Mouse (Mus musculus) midbrain, embryonic 13.5 days (tissue): ENCODE data around the gene Gm3880. TPM values are rescaled to one million over a fixed set of nuclear protein-coding genes. Genes with fewer than 3 reads are reported as not detected.
"Not testable (repeated sequence)": the region's sequence is repeated elsewhere in the genome, so short reads cannot be mapped to it uniquely, and the experiment has no call there.

Experiments used
- ATAC-seq: fragments of 200-750 bp; cut with Nextera tagmentation; 2 replicates; pipeline ENCODE4 v1.8.0; 2017; ENCODE audit warnings: mild to moderate bottlenecking, moderate TSS enrichment, moderate library complexity
- H3K27ac ChIP-seq: fragments of 300-500 bp; sonication (generic); 2 replicates; pipeline ENCODE4 v1.5.1; 2015; ENCODE audit warnings: inconsistent platforms, mild to moderate bottlenecking, moderate library complexity
- H3K27me3 ChIP-seq: fragments of 300-500 bp; sonication (generic); 2 replicates; pipeline ENCODE4 v1.6.1; 2015; ENCODE audit warnings: mild to moderate bottlenecking, inconsistent platforms
- H3K36me3 ChIP-seq: fragments of 300-500 bp; sonication (generic); 2 replicates; pipeline ENCODE4 v1.6.1; 2015; ENCODE audit warnings: mild to moderate bottlenecking, inconsistent platforms
- H3K4me1 ChIP-seq: fragments of 300-500 bp; sonication (generic); replicated peaks from 2 replicates; pipeline ENCODE4 v1.6.1; 2015; ENCODE audit warnings: inconsistent platforms
- H3K4me2 ChIP-seq: fragments of 300-500 bp; sonication (generic); replicated peaks from 2 replicates; pipeline ENCODE4 v1.6.1; 2015; ENCODE audit warnings: moderate library complexity, mild to moderate bottlenecking, inconsistent platforms
- H3K4me3 ChIP-seq: fragments of 300-500 bp; sonication (generic); replicated peaks from 2 replicates; pipeline ENCODE4 v1.5.1; 2015; ENCODE audit warnings: mild to moderate bottlenecking, inconsistent platforms
- H3K9ac ChIP-seq: fragments of 300-500 bp; sonication (generic); replicated peaks from 2 replicates; pipeline ENCODE4 v1.6.1; 2015; ENCODE audit warnings: mild to moderate bottlenecking, inconsistent platforms
- H3K9me3 ChIP-seq: fragments of 300-500 bp; sonication (generic); 2 replicates; pipeline ENCODE4 v1.6.1; 2016; ENCODE audit warnings: mild to moderate bottlenecking, inconsistent platforms
- WGBS: fragments of 180-500 bp; shearing (Covaris S2); methylation state at CpG from one replicate; pipeline ENCODE4 v1.1.7; 2015; 5-methylcytosine and 5-hydroxymethylcytosine counted together
- polyA plus RNA-seq: library from polyadenylated mRNA; unstranded; fragments of >200 nt; fragmentation: Nextera tagmentation; extraction: Ambion mirVana; gene quantifications from 2 replicates; pipeline ENCODE4 v1.2.1, GENCODE M21; 2015

Gene Gm3880
- polyA plus RNA-seq = not detected in 2 replicates

DNA sequence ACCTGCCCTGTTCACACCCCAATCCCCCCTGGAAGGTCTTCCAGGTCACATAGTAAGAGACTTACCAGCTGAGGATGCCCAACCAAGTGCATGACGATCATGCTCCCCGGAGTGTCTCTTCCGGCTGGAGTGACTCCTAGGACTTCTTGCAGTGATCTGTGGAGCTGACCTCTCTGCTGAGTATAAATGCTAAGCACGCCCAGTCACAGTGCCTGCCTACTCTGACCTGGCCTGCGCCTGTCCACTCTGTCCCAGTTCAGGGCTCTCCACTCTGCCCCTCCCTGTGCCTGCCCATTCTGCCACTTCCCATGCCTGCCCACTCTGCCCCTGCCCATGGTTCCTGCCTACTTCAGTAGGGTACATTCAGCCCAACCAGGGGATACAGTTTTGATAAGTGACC, at the start of gene Gm3880:
Gene Gm3880, minus strand, starts transcription at position 101 of the 400 bp plus-strand sequence.
- ATAC-seq, H3K4me3 ChIP-seq, H3K9ac ChIP-seq, H3K27me3 ChIP-seq, H3K9me3 ChIP-seq, H3K4me2 ChIP-seq, H3K27ac ChIP-seq, H3K36me3 ChIP-seq, H3K4me1 ChIP-seq: not testable (repeated sequence)
- WGBS = 93% methylated on average over 5 of the region's 5 CpGs

DNA sequence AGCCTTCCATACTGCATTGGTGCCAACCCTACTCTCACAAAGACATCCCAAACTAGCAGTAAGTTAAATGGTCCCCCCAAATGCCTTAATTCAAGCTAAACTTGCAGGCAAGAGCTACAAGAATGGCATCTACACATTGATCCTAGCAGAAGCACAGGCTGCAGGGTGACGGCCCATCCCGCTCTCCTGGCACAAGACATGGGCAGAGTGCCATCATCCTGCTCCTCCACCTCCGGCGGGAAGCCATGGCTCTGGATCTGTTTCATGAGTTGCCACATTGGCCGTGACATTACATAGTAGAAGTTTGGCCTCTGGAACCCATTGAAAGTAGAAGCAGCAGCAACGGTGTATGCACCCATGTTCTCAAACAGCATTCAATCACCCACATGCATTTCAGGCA, 37.5 kb upstream of the Gm3880 start:
- not testable (repeated sequence) for ATAC-seq, H3K27ac ChIP-seq, H3K4me1 ChIP-seq, H3K36me3 ChIP-seq, H3K27me3 ChIP-seq, H3K4me2 ChIP-seq, H3K4me3 ChIP-seq, H3K9ac ChIP-seq, H3K9me3 ChIP-seq
- WGBS = 95% methylated on average over 6 of the region's 6 CpGs

DNA sequence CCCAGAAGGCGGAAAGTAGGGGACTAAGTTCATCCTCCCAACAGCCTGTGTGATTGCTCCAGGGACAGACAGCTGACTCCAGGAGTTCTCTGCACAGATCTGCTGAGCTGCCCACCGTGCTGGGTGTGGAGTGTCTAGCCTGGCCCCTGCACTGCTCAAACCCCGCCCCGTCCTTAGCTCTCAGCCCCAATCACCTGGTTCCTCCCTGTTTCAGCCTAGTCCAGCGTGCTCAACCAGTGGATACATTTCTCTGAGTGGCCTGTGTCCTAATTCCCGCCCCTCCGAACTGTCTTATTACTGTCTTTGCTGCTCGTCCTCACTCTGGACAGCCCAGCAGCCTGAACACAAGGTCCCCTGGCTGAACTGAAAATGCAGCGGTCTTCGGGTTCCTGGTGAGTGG, 20.8 kb upstream of the Gm3880 start, which contains the start of the genes Gm9112 and Dmrtc1b:
Gene Gm9112, minus strand, starts transcription at position 101 of the 400 bp plus-strand sequence.
Gene Dmrtc1b, plus strand, starts transcription at position 331 of the 400 bp plus-strand sequence.
- H3K36me3 ChIP-seq, H3K4me3 ChIP-seq, H3K9me3 ChIP-seq, H3K27me3 ChIP-seq, H3K4me1 ChIP-seq, ATAC-seq, H3K9ac ChIP-seq, H3K27ac ChIP-seq, H3K4me2 ChIP-seq: not testable (repeated sequence)
- 84% methylated on average over 9 of the region's 10 CpGs for WGBS

DNA sequence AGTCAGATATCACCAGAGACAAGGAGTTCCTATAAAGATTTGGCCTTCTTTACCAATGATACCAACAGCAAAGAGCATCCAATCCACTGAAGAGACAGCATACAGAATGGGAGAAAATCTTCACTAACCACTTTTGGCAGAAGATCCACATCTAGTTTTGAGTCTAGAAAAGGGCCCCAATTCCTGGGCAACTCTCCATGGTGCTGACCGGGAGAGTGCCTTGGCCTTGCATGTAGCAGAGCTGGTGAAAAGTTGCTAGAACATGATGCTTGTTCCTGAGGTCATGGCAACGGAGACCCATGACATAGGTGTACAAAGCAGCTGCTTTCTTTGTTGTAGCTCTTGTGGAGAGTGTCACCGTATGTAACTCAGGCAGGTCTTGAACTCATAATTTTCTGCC, 13.9 kb upstream of the Gm3880 start:
- H3K4me3 ChIP-seq, H3K9me3 ChIP-seq, H3K9ac ChIP-seq, H3K27ac ChIP-seq, H3K4me2 ChIP-seq, H3K27me3 ChIP-seq, ATAC-seq, H3K4me1 ChIP-seq, H3K36me3 ChIP-seq: not testable (repeated sequence)
- WGBS = 76% methylated on average over 3 of the region's 3 CpGs

DNA sequence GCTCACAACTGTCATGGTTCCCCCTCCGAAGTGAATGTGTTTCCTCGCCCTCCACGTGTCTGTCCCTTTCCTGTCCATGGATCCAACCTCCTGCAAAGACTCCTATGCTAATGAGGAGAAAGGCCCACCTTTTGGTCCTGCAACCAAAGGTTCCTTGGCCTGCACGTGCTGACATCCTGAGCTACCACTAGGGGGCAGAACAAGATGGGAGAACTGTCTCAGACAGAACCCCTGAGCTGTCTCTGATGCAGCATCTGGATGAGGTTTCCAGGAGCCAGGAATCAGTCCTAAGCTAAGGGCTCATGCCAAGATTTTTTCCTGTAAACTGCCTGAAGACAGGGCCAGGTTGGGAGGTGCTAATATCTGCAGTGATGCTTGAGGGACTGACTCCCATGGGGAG, 2.5 kb upstream of the Gm3880 start:
- H3K9me3 ChIP-seq, H3K4me2 ChIP-seq, H3K27ac ChIP-seq, H3K4me1 ChIP-seq, H3K4me3 ChIP-seq, H3K9ac ChIP-seq, H3K36me3 ChIP-seq: not testable (repeated sequence)
- peak; percentile 68; the same call in 1 of the 2 replicates for ATAC-seq
- peaks cover 14% of the 10 kb centered on the region; the same call in 1 of the 2 replicates for H3K27me3 ChIP-seq
- WGBS = 17% methylated on average over 4 of the region's 4 CpGs

DNA sequence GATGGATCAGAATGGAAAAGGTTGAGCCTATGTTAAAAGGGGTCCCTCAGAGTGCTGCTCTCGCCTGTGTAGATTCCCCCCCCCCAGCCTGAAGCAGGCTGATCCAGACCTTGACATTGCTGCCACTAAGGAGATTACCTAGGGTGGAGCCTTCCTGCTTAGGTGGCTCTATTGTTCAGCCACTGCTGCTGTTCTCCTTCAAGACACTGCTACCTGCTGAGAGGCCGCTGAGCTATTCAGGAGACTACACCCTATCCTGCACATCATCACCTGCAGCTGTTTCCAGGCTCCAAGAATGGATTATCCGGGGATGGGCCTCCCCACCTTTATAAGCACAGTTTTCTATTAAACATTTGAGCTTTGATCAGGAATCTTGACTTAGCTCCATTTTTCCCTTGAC, 2.1 kb downstream of the Gm3880 start:
- not testable (repeated sequence) for H3K4me3 ChIP-seq, H3K9ac ChIP-seq, H3K9me3 ChIP-seq, H3K36me3 ChIP-seq, H3K4me1 ChIP-seq, ATAC-seq, H3K4me2 ChIP-seq, H3K27me3 ChIP-seq, H3K27ac ChIP-seq
- WGBS = 38% methylated on average over 3 of the region's 3 CpGs

DNA sequence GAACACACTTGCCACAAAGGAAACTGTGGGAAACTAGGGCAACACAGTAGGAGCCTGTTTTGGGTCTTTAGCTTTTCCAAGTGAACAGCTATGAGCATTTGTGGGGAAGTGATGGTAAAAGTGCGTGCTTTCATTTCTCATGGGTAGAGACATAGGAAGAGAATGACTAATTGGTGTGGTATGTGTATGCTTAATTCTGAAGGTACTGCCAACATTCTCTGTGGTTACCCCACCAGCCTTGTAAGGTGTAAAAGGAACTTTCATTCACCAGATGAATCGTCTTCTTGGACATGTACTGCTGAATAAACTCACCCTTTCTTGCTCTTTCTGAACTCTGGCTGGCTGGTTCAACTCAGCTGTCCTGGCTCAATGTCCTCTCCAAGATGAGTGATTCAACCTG, 20.1 kb downstream of the Gm3880 start:
- Histone ChIP-seq H3K9me3 (no peaks in the 10 kb centered on the region), H3K4me2 (no peak overlapping the region), H3K27me3 (0 out of 2 replicates have a peak, but pooled peaks cover 3% of the 10 kb centered on the region), H3K36me3 (no peaks in the 10 kb centered on the region), H3K4me3 (no peak overlapping the region), H3K4me1 (no peaks in the 10 kb centered on the region), H3K9ac (no peak overlapping the region), H3K27ac (no peak overlapping the region)
- no peak for ATAC-seq
- WGBS = 72% methylated on average over 2 of the region's 2 CpGs

DNA sequence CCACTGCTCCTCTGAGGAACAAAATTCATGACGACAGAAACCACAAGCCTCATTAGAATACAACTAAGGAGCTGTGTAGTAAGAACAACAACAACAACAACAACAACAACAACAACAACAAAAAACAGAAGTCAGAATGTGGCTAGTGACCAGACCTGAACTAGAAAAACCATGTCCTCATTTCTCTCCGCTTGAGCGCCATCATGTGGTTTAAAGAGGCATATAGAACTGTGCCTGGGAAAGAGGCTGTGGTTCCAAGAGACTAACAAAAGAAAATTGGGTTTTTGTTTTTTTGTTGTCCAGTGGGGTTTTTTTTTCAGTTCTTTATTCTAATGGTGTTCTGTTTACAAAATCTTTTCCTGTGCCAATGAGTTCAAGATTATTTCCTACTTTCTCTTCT, 26.1 kb downstream of the Gm3880 start:
- no peak overlapping the region for H3K4me3 ChIP-seq
- no peak overlapping the region for H3K4me2 ChIP-seq
- no peaks in the 10 kb centered on the region for H3K4me1 ChIP-seq
- H3K27me3 ChIP-seq = no peaks in the 10 kb centered on the region
- H3K9ac ChIP-seq = no peak overlapping the region
- 10% methylated on average over 3 of the region's 3 CpGs for WGBS
- no peaks in the 10 kb centered on the region for H3K36me3 ChIP-seq
- ATAC-seq = no peak
- H3K27ac ChIP-seq = no peak overlapping the region
- H3K9me3 ChIP-seq = no peaks in the 10 kb centered on the region

DNA sequence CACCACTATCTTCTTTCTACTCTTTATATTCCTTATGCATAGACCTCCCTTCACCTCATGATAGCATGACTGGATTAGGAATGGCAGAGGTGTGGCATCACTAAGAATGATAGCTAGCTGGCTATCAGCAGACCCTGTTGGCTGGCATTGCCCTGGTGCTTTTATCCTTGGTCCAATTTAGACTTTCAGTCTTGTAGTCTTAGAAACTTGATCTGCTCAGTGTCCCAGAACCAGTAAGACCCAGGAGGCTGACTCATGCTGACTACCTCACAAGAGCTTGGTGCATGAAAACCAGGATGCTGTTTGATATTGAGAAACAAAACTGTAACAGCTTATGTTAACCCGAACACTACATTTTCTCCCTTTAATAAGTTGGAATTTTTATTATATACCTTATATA, 41.1 kb downstream of the Gm3880 start:
- no peaks in the 10 kb centered on the region for H3K36me3 ChIP-seq
- no peak overlapping the region for H3K4me2 ChIP-seq
- no peak overlapping the region for H3K27ac ChIP-seq
- 94% methylated on average over 1 of the region's 1 CpGs for WGBS
- H3K4me3 ChIP-seq = no peak overlapping the region
- ATAC-seq = no peak
- no peaks in the 10 kb centered on the region for H3K9me3 ChIP-seq
- no peak overlapping the region for H3K9ac ChIP-seq
- H3K27me3 ChIP-seq = peaks cover 39% of the 10 kb centered on the region
- H3K4me1 ChIP-seq = no peaks in the 10 kb centered on the region; the same call in 1 of the 2 replicates

DNA sequence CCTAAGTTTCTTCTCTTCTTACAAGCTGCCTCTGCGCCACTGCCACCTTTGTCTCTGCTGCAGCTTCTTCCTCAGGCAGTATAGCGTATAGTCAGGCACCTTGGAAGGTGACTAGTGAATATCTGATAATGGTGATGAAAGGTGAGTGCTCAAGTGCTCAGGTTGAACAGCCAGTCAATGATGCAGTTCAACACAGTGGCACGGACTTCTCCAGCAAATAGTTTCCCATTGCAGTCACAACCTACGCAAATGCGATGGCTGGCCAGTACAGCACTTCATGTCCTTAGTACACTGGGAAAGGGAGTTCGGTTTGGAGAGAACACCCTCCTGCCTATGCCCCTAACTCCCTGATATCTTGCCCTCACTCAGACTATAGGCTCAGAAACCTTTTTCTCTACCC, 41.6 kb downstream of the Gm3880 start:
- WGBS = 53% methylated on average over 6 of the region's 6 CpGs
- Histone ChIP-seq H3K9me3 (no peaks in the 10 kb centered on the region), H3K27me3 (peaks cover 39% of the 10 kb centered on the region), H3K36me3 (no peaks in the 10 kb centered on the region), H3K27ac (no peak overlapping the region), H3K4me2 (peak overlapping the region; percentile 63), H3K4me3 (0 out of 2 replicates have a peak overlapping the region, but pooled peaks have one; percentile 55), H3K4me1 (no peaks in the 10 kb centered on the region; the same call in 1 of the 2 replicates), H3K9ac (no peak overlapping the region)
- no peak for ATAC-seq

DNA sequence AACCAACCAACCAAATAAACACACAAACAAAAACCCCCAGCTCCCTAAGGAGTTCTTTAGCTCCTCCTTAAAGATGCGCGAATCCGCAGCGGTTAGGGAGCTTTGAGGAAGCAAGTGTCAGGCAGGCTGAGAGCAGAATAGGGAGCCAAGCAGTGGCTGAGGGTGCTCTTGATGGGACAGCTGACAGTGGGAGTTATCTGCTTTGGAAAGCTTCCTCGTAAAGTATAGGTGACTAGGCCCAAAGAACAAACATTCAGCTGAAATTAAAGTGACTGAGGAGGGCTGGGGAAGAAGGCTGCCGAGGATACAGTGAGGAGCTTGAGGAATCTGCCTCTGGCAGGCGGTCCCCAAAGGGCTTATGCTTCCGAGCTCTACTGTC, 42.2 kb downstream of the Gm3880 start:
- peak overlapping the region; percentile 55 for H3K4me3 ChIP-seq
- WGBS = 15% methylated on average over 8 of the region's 8 CpGs
- no peaks in the 10 kb centered on the region for H3K9me3 ChIP-seq
- no peak overlapping the region for H3K27ac ChIP-seq
- ATAC-seq = peak; percentile 53
- H3K9ac ChIP-seq = peak overlapping the region; percentile 58
- peaks cover 37% of the 10 kb centered on the region for H3K27me3 ChIP-seq
- H3K36me3 ChIP-seq = no peaks in the 10 kb centered on the region
- H3K4me2 ChIP-seq = peak overlapping the region; percentile 63
- H3K4me1 ChIP-seq = no peaks in the 10 kb centered on the region; the same call in 1 of the 2 replicates

DNA sequence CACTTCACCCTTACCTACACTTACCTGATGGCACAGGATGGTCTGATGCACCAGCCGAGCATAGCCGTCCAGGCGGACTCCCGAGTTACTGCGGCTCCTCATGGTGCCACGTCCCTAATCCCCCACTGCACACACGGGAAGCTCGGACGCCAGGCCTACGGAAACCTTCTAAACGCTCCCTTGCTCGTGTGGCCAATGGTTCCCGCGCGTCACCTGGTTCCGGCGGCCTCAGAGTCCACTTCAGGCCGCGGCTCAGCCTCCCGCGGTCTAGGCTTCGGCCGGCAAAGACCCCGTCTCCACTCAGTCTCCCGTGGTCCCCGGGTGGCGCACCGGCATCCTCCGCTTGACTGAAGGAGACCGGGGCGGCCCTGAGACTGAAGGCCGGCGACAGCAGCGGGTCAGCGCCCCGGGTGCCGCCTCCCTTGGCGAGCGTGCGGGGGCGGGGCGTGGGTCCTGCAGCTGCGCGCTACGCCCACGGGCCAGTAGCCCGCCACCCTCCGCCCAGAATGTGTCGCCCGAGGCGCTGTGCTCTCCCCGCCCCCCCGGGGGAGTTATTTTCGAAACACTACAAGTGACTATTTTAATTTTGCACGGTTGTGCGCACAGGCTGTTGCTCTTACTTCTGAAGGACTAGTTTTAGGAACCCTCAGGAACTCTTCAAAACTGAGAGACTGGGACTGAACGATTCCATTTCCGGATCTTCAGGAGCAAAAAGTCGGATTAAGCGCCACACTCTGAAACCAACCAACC, 42.8 kb downstream of the Gm3880 start, which contains the start of gene Phka1:
Gene Phka1, minus strand, starts transcription at position 424 of the 750 bp plus-strand sequence.
- WGBS = 23% methylated on average over 56 of the region's 60 CpGs
- H3K9ac ChIP-seq = peak within 1 kb of the TSS; percentile 58

More for the DNA sequence above, 42.8 kb downstream of the Gm3880 start, which contains the start of gene Phka1:
- Histone ChIP-seq H3K27ac (no peak within 1 kb of the TSS), H3K4me1 (no peaks in the 10 kb centered on the region; the same call in 1 of the 2 replicates), H3K4me3 (peak within 1 kb of the TSS; percentile 55), H3K9me3 (no peaks in the 10 kb centered on the region), H3K36me3 (no peaks in the 10 kb centered on the region), H3K4me2 (peak within 1 kb of the TSS; percentile 63), H3K27me3 (peaks cover 37% of the 10 kb centered on the region)
- peak; percentile 88 for ATAC-seq
